Mouse (Mus musculus) ES-E14 (cell line): ENCODE measurements around the gene Blnk. TPM values are rescaled to one million over a fixed set of nuclear protein-coding genes. Genes with fewer than 3 reads are reported as not detected.

Experiments
- DNase-seq: peaks from one replicate; pipeline ENCODE4 v3.0.0-alpha.2; 2013; ENCODE audit warnings: low read depth, low spot score
- H3K27ac ChIP-seq: 2 replicates; pipeline ENCODE4 v1.5.1; 2012; ENCODE audit warnings: low read depth, mild to moderate bottlenecking, low read length, moderate library complexity, mixed read lengths; ENCODE audit not compliant: poor library complexity, insufficient read depth, severe bottlenecking
- H3K36me3 ChIP-seq: 2 replicates; pipeline ENCODE4 v1.6.1; 2012; ENCODE audit warnings: mild to moderate bottlenecking, low read length, moderate library complexity, mixed read lengths; ENCODE audit not compliant: control insufficient read depth, poor library complexity, insufficient read depth, severe bottlenecking
- H3K4me1 ChIP-seq, 2 experiments: fragments of 150-350 bp in 1 of 2; sonication (generic) in 1 of 2; 2 replicates each; pipeline ENCODE4 v1.6.1; 2012; ENCODE audit warnings: low read length in 2 of 2, mild to moderate bottlenecking in 1 of 2, mixed read lengths in 1 of 2; ENCODE audit not compliant: control insufficient read depth in 2 of 2, insufficient read depth in 2 of 2, poor library complexity in 1 of 2
- H3K4me3 ChIP-seq, 2 experiments: fragments of 150-350 bp in 1 of 2; sonication (generic) in 1 of 2; 2 replicates each; pipeline ENCODE4 v1.5.1; 2012; ENCODE audit warnings: low read length in 2 of 2, low read depth in 1 of 2, mild to moderate bottlenecking in 1 of 2, mixed read lengths in 1 of 2; ENCODE audit not compliant: insufficient read depth in 1 of 2, poor library complexity in 1 of 2, severe bottlenecking in 1 of 2
- H3K9ac ChIP-seq: 2 replicates; pipeline ENCODE4 v1.6.1; 2012; ENCODE audit warnings: low read depth, mild to moderate bottlenecking, low read length, mixed read lengths; ENCODE audit not compliant: poor library complexity, insufficient read depth, severe bottlenecking
- H3K9me3 ChIP-seq: fragments of 150-350 bp; sonication (generic); 2 replicates; pipeline ENCODE4 v1.6.1; 2012; ENCODE audit warnings: low read depth, mild to moderate bottlenecking, low read length; ENCODE audit not compliant: control insufficient read depth, insufficient read depth
- CHD2 ChIP-seq: IDR thresholded peaks from 2 replicates; pipeline ENCODE4 v1.6.1; 2014; ENCODE audit warnings: mild to moderate bottlenecking, low read depth, low read length, inconsistent platforms
- HCFC1 ChIP-seq: IDR thresholded peaks from 2 replicates; pipeline ENCODE4 v1.6.1; 2012; ENCODE audit warnings: low read length, inconsistent platforms, borderline replicate concordance; ENCODE audit not compliant: insufficient read depth
- MAFK ChIP-seq: IDR thresholded peaks from 2 replicates; pipeline ENCODE4 v1.6.1; 2014; ENCODE audit warnings: mild to moderate bottlenecking, low read depth, low read length, inconsistent platforms; ENCODE audit not compliant: insufficient read depth
- ZC3H11A ChIP-seq: IDR thresholded peaks from 2 replicates; pipeline ENCODE4 v1.6.1; 2012; ENCODE audit warnings: low read depth, mild to moderate bottlenecking, inconsistent platforms, low read length, borderline replicate concordance
- ZNF384 ChIP-seq: IDR thresholded peaks from 2 replicates; pipeline ENCODE4 v1.6.1; 2012; ENCODE audit warnings: low read depth, low read length, inconsistent platforms
- in situ Hi-C, 2 experiments: fragments of 600-800 bp; cut with MboI; formaldehyde crosslinking; loops; one replicate each; pipeline ENCODE4 v1.15.1; 2025; ENCODE audit warnings: low sequenced_read_pairs in 2 of 2, inconsistent platforms in 1 of 2; ENCODE audit not compliant: unreplicated experiment in 2 of 2
- total RNA-seq: library from RNA; depleted of rRNA; stranded (reverse); fragments of 300-350 nt; gene quantifications from 2 replicates; pipeline ENCODE4 v1.2.3, GENCODE M21; 2012

The Blnk gene
- total RNA-seq, 1 experiment, result 1.7 TPM

- Histone ChIP-seq H3K4me3 (no peak overlapping the region), H3K9me3 (no peaks in the 10 kb centered on the region), H3K36me3 (no peaks in the 10 kb centered on the region), H3K4me1 (peaks cover 0 to 6% of the 10 kb centered on the region in 2 experiments; a peak in 1 of 4 replicates), H3K9ac (no peak overlapping the region), H3K27ac (no peak overlapping the region)
- in situ Hi-C loops, result no loop called here
- TF ChIP-seq HCFC1, result no peak
- no peak for TF ChIP-seq ZNF384
- no peak for TF ChIP-seq MAFK
- TF ChIP-seq ZC3H11A, result no peak
- TF ChIP-seq CHD2, result no peak
- no peak for DNase-seq
These were observed 29.1 kb downstream of the Blnk start for GRCm38 (mm10) chr19:40964936-40965850.

DNA sequence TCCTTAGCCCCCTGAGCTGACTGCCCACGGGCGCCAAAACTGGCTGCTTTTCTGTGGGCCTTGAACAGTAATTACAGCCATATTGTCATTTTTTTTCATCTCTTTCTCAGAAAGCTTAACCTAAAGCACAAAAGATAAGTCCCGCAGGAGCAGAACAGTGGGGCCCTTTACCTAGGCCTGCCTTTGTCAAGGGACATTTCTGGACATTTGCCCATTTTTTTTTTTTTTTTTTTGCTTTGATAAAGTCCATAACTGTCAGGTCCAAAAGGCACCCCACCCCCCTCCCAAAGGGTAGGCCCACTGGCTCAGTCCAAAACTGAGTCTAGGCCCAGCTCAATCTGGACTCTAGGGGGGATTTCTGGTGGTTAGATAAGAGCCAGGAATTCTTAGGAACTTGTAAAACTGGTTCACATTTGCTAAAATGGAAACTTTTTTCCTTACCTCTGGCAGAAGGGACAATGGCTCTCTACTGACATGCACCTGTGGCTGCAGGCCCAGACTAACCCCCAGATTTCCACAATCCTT lies 29.9 kb downstream of the Blnk start:
- in situ Hi-C loops, result no loop called here

GRCm38 (mm10) chr19:40962988-40963387 lies 31.3 kb downstream of the Blnk start:
- in situ Hi-C loops, result no loop called here
- peak; percentile 60 for DNase-seq
- TF ChIP-seq ZNF384, result no peak
- TF ChIP-seq ZC3H11A, result peak; percentile 21; the same call in 1 of the 2 replicates
- TF ChIP-seq HCFC1, result no peak

More for the DNA sequence above, 29.9 kb downstream of the Blnk start:
- no peak for DNase-seq
- H3K9me3 ChIP-seq, result no peaks in the 10 kb centered on the region
- TF ChIP-seq ZC3H11A (no peak), HCFC1 (no peak), CHD2 (no peak), MAFK (no peak), ZNF384 (no peak)
- H3K36me3 ChIP-seq, result no peaks in the 10 kb centered on the region
- H3K9ac ChIP-seq, result no peak overlapping the region
- H3K27ac ChIP-seq, result no peak overlapping the region
- H3K4me3 ChIP-seq, result no peak overlapping the region
- H3K4me1 ChIP-seq, result peaks cover 0 to 8% of the 10 kb centered on the region in 2 experiments; a peak in 1 of 4 replicates

GRCm38 (mm10) chr19:40958981-40959380 lies 35.4 kb downstream of the Blnk start:
- Histone ChIP-seq H3K27ac (no peak overlapping the region), H3K4me1 (peaks cover 5 to 18% of the 10 kb centered on the region in 2 experiments; a peak in 2 of 4 replicates), H3K36me3 (no peaks in the 10 kb centered on the region), H3K9ac (no peak overlapping the region), H3K9me3 (no peaks in the 10 kb centered on the region), H3K4me3 (no peak overlapping the region)
- no peak for DNase-seq
- TF ChIP-seq HCFC1 (no peak), ZNF384 (no peak), ZC3H11A (no peak), MAFK (no peak), CHD2 (no peak)
- in situ Hi-C loops, result no loop called here

More at GRCm38 (mm10) chr19:40962988-40963387, 31.3 kb downstream of the Blnk start:
- Histone ChIP-seq H3K9me3 (no peaks in the 10 kb centered on the region), H3K27ac (no peak overlapping the region), H3K9ac (no peak overlapping the region), H3K4me1 (peaks cover 5 to 17% of the 10 kb centered on the region in 2 experiments; a peak in 2 of 4 replicates), H3K4me3 (no peak overlapping the region), H3K36me3 (no peaks in the 10 kb centered on the region)
